Mouse (Mus musculus): ENCODE results near the gene H2al2b. TPM values are rescaled to one million over a fixed set of nuclear protein-coding genes. Genes with fewer than 3 reads are reported as not detected.

Gene H2al2b
- not detected in 2 replicates for polyA plus RNA-seq (2012; rRNA removed)

GRCm38 (mm10) chrY:2720574-2720973 is at the start of gene H2al2b:
Gene H2al2b, minus strand, starts transcription at chrY:2720674.

Other genes with a start within 250 kb of the H2al2b start
- not detected in 2 replicates for gene H2al2c, start 121.6 kb downstream of the H2al2b start, polyA plus RNA-seq (2012; rRNA removed)
- gene Sry, start 57.0 kb downstream of the H2al2b start, polyA plus RNA-seq (2012; rRNA removed), result not detected in 2 replicates
- gene Gm4064, start 75.5 kb upstream of the H2al2b start, polyA plus RNA-seq (2012; rRNA removed), result not detected in 2 replicates
- not detected in 2 replicates for gene Rbmy, start 110.0 kb upstream of the H2al2b start, polyA plus RNA-seq (2012; rRNA removed)
- gene Gm10256, start 110.0 kb upstream of the H2al2b start, polyA plus RNA-seq (2012; rRNA removed), result 0.02 TPM in 1 of 2 replicates, not detected in the other
- gene Gm10352, start 180.3 kb upstream of the H2al2b start, polyA plus RNA-seq (2012; rRNA removed), result not detected in 2 replicates
- gene Gm29289, start 211.9 kb upstream of the H2al2b start, polyA plus RNA-seq (2012; rRNA removed), result not detected in 2 replicates

All from liver, embryonic 18 days (tissue).